ENCODE assay signal across 10 mouse cellular contexts in the genomic region with DNA sequence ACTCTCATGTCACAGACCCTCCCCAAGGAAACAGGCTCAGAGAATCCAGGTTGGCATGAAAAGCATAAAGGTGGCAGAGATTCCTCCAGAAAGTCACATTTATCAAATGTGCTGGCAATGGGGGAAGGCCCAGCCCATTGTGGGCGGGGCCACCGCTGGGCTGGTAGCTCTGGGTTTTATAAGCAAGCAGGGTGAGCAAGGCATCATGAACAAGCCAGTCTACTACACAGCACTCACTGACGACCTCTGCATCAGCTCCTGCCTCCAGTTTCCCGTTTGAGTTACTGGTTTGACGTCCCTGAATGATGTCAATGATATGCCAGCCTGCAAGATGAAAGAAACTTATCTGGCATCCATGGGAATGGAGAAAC. TPM values are rescaled to one million over a fixed set of nuclear protein-coding genes. Genes with fewer than 3 reads are reported as not detected.
DNase-seq lines count a peak whose midpoint lies in the region; ATAC-seq lines count a peak whose summit lies in the region.
"Had no signal": no experiment of that assay in that cellular context is flagged by ENCODE, and none has a peak within 500 bp of the region (broad histone marks: within the 10 kb centered on the region; RNA-seq: fewer than 3 reads in every experiment).

No protein-coding gene starts in this region.

- H3K9ac ChIP-seq in intestine, embryonic 14.5 days (ENCODE audit: low read length), result no peak overlapping the region
- H3K9ac ChIP-seq in stomach, embryonic 15.5 days, result no peak overlapping the region
- H3K9ac ChIP-seq: embryonic facial prominence, embryonic 12.5 days had no signal

- peak overlapping the region; percentile 34 for H3K27ac ChIP-seq in intestine, embryonic 14.5 days (ENCODE audit: low read depth)
- H3K27ac ChIP-seq in stomach, embryonic 15.5 days, result peak overlapping the region; percentile 89
- H3K27ac ChIP-seq: embryonic facial prominence, embryonic 12.5 days had no signal

- ATAC-seq in intestine, embryonic 14.5 days (replicated peaks; ENCODE audit: low FRiP score, low TSS enrichment, low read depth), result peak; percentile 65
- ATAC-seq in stomach, embryonic 15.5 days (ENCODE audit: insufficient read depth, low FRiP score, low read depth), result peak; percentile 50

- no peaks in the 10 kb centered on the region for H3K27me3 ChIP-seq in intestine, embryonic 14.5 days (replicated peaks; ENCODE audit: control insufficient read depth, insufficient read depth, low read length)
- H3K27me3 ChIP-seq in stomach, embryonic 15.5 days (replicated peaks), result no peaks in the 10 kb centered on the region
- H3K27me3 ChIP-seq: embryonic facial prominence, embryonic 12.5 days had no signal

- peak; percentile 57 for DNase-seq in adrenal gland, adult 2 months
- DNase-seq in adrenal gland, postnatal 4 days (ENCODE audit: low spot score in 2 of 2), result no peak
- peak; percentile 53 for DNase-seq in spleen, adult 12 weeks (ENCODE audit: low spot score)
- no peak for DNase-seq in spleen, adult 18-20 months
- no peak for DNase-seq in intestine, embryonic 14.5 days (ENCODE audit: low spot score)
- DNase-seq in cerebellum, postnatal 14 days, result no peak
- DNase-seq in gastrocnemius, adult 18-20 months (ENCODE audit: low spot score), result no peak

- H3K9me3 ChIP-seq in intestine, embryonic 14.5 days (ENCODE audit: control insufficient read depth, low read length), result no peaks in the 10 kb centered on the region
- H3K9me3 ChIP-seq in stomach, embryonic 15.5 days, result no peaks in the 10 kb centered on the region
- H3K9me3 ChIP-seq: embryonic facial prominence, embryonic 12.5 days had no signal

- no peak overlapping the region for H3K4me3 ChIP-seq in intestine, embryonic 14.5 days (ENCODE audit: low read depth, low read length)
- H3K4me3 ChIP-seq in stomach, embryonic 15.5 days (replicated peaks), result no peak overlapping the region
- H3K4me3 ChIP-seq: embryonic facial prominence, embryonic 12.5 days had no signal

- no peak overlapping the region for H3K4me2 ChIP-seq in intestine, embryonic 14.5 days (ENCODE audit: low read length)
- peak overlapping the region; percentile 32 for H3K4me2 ChIP-seq in stomach, embryonic 15.5 days
- H3K4me2 ChIP-seq: embryonic facial prominence, embryonic 12.5 days had no signal

- WGBS in intestine, embryonic 14.5 days, result 22% methylated on average over 5 of the region's 5 CpGs
- 23% methylated on average over 5 of the region's 5 CpGs for WGBS in stomach, embryonic 15.5 days

- H3K36me3 ChIP-seq in intestine, embryonic 14.5 days (ENCODE audit: control insufficient read depth, insufficient read depth, low read length), result no peaks in the 10 kb centered on the region
- no peaks in the 10 kb centered on the region for H3K36me3 ChIP-seq in stomach, embryonic 15.5 days
- H3K36me3 ChIP-seq: embryonic facial prominence, embryonic 12.5 days had no signal

- H3K4me1 ChIP-seq in intestine, embryonic 14.5 days (replicated peaks; ENCODE audit: control insufficient read depth, insufficient read depth, low read length), result 0 out of 2 replicates have a peak, but pooled peaks cover 7% of the 10 kb centered on the region
- peaks cover 13% of the 10 kb centered on the region for H3K4me1 ChIP-seq in stomach, embryonic 15.5 days

RNA-seq across cellular contexts. Expression of gene Pacsin2, which starts 10.0 kb away (rescaled TPM):
- 100 to 1,000 TPM in 1 of 2 experiments, 10 to 100 TPM in 1; 76.7 to 111 TPM for total RNA-seq in adrenal gland, adult 2 months (2021)
- polyA plus RNA-seq in adrenal gland, adult 2 months (2012; rRNA removed), result 25.3 and 28.9 TPM in 2 replicates
- total RNA-seq in adrenal gland, postnatal 4 days (2021), result 10 to 100 TPM; 80.4 to 80.7 TPM
- polyA plus RNA-seq in intestine, embryonic 14.5 days (2014; fragmentation: Nextera tagmentation; extraction: Ambion mirVana), result 61.0 and 63.9 TPM in 2 replicates
- 64.0 and 69.1 TPM in 2 replicates for polyA plus RNA-seq in stomach, embryonic 15.5 days (2015; fragmentation: Nextera tagmentation; extraction: Ambion mirVana)
- 10 to 100 TPM; 49.4 to 75.6 TPM for total RNA-seq in gastrocnemius, adult 18-20 months (2021)

RNA-seq across cellular contexts. Expression of gene Ttll1, which starts 36.2 kb away (rescaled TPM):
- total RNA-seq in adrenal gland, adult 2 months (2021), result 10 to 100 TPM in 1 of 2 experiments, 1 to 10 TPM in 1; 7.4 to 13.6 TPM
- 4.5 and 4.7 TPM in 2 replicates for polyA plus RNA-seq in adrenal gland, adult 2 months (2012; rRNA removed)
- total RNA-seq in adrenal gland, postnatal 4 days (2021), result 10 to 100 TPM in 1 of 2 experiments, 1 to 10 TPM in 1; 9.8 to 11.3 TPM
- polyA plus RNA-seq in intestine, embryonic 14.5 days (2014; fragmentation: Nextera tagmentation; extraction: Ambion mirVana), result 12.6 and 15.3 TPM in 2 replicates
- polyA plus RNA-seq in stomach, embryonic 15.5 days (2015; fragmentation: Nextera tagmentation; extraction: Ambion mirVana), result 19.8 and 20.1 TPM in 2 replicates
- total RNA-seq in gastrocnemius, adult 18-20 months (2021), result 1 to 10 TPM; 3.5 to 4.3 TPM

RNA-seq across cellular contexts. Expression of gene Bik, which starts 52.2 kb away (rescaled TPM):
- total RNA-seq in adrenal gland, adult 2 months (2021), result 1 to 10 TPM; 3.2 to 7.3 TPM
- 9.1 and 11.4 TPM in 2 replicates for polyA plus RNA-seq in adrenal gland, adult 2 months (2012; rRNA removed)
- total RNA-seq in adrenal gland, postnatal 4 days (2021), result 1 to 10 TPM; 8.2 to 9.1 TPM
- polyA plus RNA-seq in intestine, embryonic 14.5 days (2014; fragmentation: Nextera tagmentation; extraction: Ambion mirVana), result 5.1 and 6.0 TPM in 2 replicates
- 5.8 TPM in 2 replicates for polyA plus RNA-seq in stomach, embryonic 15.5 days (2015; fragmentation: Nextera tagmentation; extraction: Ambion mirVana)
- 1 to 10 TPM in 1 of 2 experiments, under 1 TPM in 1; 0.91 to 1.4 TPM for total RNA-seq in gastrocnemius, adult 18-20 months (2021)
- polyA plus RNA-seq: macrophage had no signal

Comparison
In these comparisons a context has a peak if more than half of its experiments do, and no peak if none do; other contexts are left out.
1. DNase-seq: peak in adrenal gland, adult 2 months (single experiment) and spleen, adult 12 weeks (single experiment); none in adrenal gland, postnatal 4 days (0 of 2), spleen, adult 18-20 months (0 of 2), intestine, embryonic 14.5 days (single experiment), cerebellum, postnatal 14 days (0 of 2) and gastrocnemius, adult 18-20 months (single experiment).